Mouse (Mus musculus) spleen, embryonic (tissue): ENCODE data around the gene Tedc1.

Source experiments
- CTCF ChIA-PET: fragments of 350-600 bp; sonication (Branson Sonifier 250); formaldehyde crosslinking; loops from one replicate; lab custom pipeline; 2022; lab: Charles Lee

Tedc1 gene

DNA sequence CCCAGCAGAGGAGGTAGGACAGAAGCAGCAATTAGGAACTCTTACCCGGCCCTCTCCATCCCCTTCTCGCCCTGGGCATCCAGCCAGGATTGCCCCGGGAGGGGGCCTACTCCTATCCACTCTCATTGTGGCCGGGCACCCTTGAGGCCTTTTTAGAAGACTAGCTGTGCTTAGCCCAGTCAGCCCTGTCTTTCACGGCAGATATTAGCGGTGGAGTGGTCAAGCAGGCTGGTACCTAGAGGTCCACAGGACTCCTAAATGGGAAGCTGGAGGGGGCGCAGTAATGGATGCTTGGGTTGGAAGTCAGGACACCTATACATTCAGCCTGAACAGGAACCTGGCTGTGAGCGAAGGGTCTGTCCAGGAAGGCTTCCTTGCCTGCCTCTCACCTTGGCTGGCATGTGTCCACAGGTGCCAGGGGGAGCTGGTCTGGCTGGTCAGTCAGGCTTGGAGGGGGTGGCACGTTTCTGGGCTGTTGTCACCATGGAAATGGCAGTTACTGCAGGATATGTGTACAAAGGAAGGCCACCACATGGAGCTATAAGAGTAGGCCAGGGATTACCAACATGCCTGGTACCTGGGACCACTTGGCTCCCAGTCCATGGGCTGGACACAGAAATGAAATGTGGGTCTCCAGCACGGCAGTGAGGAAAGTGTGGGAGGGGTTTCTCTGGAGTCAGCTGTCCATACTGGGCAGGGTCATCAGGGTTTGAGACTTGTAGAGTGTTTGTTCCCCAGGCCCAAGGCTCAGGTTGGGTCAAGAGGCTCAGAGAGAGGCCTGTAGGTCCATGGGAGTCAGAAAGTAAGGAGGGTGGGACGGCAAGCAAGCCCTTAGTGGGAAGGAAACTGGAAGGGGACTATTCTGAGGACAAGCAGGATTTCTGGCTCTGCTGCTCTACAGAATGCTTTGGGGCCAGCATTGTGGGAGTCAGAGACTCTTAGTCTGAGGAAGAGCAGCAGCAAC, 17.0 kb upstream of the Tedc1 start:
- CTCF ChIA-PET, result interaction anchor here (1.5 to 2.2 kb wide), 2 partner anchors 9 to 16 kb away, joined by 4 to 7 read pairs; no protein-coding TSS in a partner anchor

DNA sequence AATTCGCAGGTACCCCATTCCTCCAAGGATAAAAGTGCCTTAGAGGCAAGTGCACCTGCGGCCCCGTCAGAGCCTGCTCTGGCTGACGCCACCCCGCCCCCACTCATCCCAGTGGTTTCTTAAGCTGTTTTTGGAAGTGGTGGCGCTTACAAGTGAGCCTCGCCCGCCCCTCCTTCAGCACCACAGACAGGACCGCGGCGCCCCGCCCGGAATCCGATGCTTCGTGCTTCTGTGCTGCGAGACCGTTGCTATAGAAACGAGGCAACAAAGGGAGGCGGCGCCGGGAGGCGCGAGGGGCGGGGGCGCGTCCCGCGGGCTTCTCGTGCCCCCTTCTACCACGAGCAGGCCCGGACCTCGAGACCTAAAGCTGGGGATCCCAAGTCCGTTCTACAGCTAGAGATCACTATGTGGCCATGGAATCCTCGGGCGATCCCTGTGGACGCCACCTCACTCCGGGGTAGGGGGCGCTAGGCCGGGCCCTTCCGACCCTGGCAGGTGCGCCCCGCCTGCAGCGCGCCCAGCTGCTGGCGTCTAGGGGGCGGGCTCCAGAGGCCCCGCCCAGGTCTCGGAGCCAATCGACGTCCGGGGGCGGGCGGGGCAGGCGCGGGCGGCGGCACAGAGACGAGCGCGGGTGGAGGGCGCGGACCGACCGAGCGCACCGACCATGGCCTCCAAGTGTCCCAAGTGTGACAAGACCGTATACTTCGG, 16.2 kb upstream of the Tedc1 start, which contains the start of gene Crip2:
Gene Crip2, plus strand, starts transcription at position 329 of the 708 bp plus-strand sequence.
- CTCF ChIA-PET, result interaction anchor here (1.5 to 2.2 kb wide), 2 partner anchors 10 to 15 kb away, joined by 4 to 7 read pairs; no protein-coding TSS in a partner anchor

DNA sequence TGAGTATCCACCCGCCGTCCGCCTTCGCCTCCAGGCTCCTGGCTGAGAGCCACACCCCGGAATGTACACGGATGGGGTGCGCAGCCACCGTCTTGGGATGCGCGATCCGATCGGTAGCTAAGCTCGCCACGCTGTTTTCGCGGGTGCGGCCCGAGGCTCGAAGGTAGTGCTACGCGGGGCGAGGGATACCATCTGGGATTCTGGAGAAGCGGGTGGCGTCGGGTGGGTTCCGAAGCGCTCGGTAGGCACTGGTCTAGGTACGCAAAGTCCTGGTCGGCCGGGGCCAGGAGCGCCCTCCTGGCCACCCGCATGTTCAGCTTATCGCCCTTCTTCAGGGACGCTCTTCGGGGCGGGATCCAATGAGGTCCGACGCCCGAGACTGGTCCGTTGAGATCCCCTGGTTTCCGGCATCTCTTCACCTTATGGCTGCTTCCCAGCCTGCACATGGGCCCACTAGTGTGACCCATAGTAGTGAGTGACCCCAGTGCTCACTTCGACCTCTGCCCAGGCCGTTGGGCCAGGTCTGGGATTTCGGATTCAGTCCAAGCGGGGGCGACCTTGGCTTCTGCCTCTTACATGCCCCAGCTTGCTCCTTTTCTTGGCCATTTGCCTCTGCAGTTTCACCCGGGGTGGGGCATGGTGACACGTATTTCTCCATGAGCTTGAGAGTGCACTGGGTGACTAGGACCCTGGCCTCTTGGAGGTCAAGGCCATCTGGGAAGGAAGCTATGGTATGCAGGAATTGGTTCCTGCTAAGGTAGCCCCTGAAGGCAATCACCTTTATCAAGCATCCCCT, 15.4 kb upstream of the Tedc1 start:
- CTCF ChIA-PET, result interaction anchor here (1.5 to 2.2 kb wide), 2 partner anchors 11 to 14 kb away, joined by 4 to 7 read pairs; no protein-coding TSS in a partner anchor

DNA sequence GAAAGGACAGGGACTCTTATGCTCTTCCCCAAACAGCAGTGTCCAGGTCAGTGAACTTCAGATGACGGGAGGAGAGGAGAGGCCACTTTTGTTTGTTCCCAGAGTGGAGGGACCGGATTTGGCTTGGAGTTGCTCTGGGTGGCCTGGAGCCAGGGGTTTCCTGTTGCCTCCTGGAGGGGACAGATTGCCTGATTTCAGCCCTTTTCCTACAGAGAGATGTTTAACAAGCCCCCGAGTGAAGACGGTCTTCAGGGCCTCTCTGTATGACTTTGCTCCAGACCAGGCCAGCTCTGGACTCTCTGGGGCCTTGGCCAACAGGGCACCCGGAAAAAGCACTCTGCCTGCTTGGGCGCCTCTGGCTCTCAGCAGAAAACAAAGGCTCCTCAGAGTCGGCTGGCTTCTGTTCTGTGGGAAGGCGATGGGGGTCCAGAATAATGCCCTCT, 14.7 kb upstream of the Tedc1 start:
- CTCF ChIA-PET, result interaction anchor here (2.2 kb wide), 1 partner anchor 14 kb away, joined by 7 read pairs; no protein-coding TSS in a partner anchor

DNA sequence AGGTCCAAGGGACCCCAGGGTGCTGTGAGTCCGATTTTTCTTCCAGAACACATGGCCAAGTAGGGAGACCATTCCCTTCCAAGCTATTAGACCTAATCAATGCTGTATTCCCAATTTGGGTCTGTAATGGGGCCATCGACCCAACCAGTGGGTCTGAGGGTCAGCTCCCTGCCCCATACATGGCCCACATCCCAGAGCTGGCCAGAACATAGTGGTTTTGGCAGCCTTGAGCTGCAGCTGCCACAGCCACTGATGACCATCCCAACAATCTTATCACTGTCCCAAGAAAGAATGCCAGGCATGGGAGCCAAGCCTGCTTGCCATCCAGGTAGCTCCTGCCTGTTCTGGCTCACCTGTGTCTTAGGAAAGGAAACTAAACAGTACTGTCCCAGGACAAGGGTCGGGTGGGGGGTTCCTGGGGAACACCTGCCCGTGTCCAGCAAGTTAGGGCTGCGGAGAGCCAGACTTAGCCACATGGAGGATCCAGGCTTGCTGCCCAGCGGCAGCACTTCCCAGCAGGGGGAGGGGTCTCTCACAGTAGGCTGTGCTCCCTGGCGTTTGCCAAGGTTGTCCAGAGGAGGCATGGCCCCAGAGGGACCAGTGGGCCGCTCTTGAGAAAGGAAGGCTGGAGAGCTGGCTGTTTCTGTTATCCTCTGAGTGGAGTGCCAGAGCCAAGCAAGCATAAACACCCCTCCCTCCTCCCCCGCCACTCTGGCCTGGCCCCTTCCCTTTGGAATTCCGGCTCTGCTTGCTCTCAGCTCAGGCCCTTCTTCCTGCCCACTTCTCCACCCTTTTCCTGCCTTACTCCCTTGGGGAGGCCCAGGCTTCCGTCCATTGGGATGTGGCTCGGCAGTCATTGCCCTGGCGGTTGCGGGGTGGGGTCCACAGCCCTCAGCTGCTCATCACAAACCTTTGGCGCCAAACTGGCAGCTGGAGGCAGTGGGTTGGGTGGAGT, 13.9 kb upstream of the Tedc1 start:
- CTCF ChIA-PET, result no interaction called here

DNA sequence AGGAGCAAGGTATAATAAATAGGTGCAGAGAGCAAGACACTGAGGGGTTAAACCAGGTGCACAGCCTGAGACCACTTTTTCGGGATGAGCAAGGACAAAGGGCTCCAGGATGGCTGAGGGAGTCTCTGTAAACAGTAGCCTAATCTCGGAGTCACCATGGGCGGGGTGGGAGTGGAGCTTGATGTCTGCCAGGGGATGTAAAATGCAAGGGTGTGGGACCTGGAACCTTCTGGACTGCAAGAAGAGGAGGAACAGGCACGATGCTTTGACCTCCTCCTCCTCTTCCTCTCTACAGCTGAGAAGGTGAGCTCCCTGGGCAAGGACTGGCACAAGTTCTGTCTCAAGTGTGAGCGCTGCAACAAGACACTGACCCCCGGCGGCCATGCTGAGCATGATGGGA, 13.1 kb upstream of the Tedc1 start:
- CTCF ChIA-PET, result no interaction called here

DNA sequence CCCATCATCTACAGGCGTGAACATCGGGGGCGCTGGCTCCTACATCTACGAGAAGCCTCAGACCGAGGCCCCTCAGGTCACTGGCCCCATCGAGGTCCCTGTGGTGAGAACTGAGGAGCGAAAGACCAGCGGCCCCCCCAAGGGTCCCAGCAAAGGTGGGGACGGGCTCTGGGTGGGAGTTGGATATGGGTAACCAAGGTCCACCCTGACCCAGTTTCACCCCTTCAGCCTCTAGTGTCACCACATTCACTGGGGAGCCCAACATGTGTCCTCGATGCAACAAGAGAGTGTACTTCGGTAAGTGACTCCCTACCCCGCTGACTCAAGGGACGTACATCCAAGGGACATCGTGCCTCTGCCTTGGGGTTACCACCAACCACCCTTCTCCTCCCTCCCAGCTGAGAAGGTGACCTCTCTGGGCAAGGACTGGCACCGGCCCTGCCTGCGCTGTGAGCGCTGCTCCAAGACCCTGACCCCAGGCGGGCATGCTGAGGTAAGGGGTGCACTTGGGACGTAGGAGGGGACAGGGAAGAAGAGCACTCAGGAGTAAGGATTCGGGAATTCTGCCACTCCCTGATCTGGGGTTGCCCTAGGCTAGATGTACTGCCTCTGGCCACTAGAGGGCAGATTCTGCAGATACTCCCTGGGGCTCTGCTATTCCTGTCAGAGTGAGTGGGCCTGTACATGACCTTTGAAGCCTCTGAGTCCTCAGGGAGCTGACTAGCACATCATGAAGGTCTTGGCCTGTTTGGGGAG, 12.0 kb upstream of the Tedc1 start:
- CTCF ChIA-PET, result interaction anchor here (1.2 kb wide), 1 partner anchor 41 kb away, joined by 3 read pairs; no protein-coding TSS in a partner anchor

DNA sequence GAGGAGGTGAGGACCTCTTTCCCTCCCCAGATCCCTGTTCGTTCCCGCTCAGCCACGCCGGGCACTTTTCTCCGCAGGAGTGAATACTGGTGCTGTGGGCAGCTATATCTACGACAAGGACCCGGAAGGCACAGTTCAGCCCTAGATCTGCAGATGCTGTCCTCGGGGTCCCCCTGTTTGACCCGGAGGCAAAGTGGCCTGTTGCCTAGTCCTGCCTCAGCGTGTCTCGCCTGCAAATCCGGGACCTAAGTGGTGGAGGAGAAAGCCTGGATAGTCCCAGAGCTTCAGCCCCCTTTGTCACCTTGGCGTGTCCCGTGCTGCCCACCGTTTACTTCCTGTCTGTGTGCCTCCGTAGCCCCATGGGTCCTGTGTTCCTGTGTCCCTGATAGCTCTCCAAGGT, 11.3 kb upstream of the Tedc1 start:
- CTCF ChIA-PET, result interaction anchor here (1.2 kb wide), 1 partner anchor 41 kb away, joined by 3 read pairs; no protein-coding TSS in a partner anchor

DNA sequence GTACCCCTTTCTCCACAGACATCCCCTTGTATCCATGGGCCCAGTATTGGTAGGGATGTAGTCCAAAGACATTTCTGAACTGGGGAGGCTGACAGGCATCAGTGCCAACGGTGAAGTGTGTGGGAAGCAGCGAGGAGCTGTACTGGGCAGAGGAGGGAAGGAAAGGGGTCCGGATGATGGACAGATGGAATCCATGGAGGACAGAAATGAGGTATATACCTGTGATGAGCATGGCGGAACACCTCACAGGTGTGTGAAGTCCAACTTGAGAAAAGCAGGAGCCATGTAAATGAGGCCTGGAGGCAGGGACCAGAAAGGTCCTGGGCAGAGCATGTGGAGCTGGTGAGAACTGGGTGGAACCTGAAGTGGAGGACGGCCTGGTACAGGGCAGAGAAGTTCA, 10.6 kb upstream of the Tedc1 start:
- CTCF ChIA-PET, result interaction anchor here (0.6 to 2.1 kb wide), 4 partner anchors 9 to 77 kb away, joined by 3 to 10 read pairs (median 3); partner anchors contain the start of gene Tedc1

DNA sequence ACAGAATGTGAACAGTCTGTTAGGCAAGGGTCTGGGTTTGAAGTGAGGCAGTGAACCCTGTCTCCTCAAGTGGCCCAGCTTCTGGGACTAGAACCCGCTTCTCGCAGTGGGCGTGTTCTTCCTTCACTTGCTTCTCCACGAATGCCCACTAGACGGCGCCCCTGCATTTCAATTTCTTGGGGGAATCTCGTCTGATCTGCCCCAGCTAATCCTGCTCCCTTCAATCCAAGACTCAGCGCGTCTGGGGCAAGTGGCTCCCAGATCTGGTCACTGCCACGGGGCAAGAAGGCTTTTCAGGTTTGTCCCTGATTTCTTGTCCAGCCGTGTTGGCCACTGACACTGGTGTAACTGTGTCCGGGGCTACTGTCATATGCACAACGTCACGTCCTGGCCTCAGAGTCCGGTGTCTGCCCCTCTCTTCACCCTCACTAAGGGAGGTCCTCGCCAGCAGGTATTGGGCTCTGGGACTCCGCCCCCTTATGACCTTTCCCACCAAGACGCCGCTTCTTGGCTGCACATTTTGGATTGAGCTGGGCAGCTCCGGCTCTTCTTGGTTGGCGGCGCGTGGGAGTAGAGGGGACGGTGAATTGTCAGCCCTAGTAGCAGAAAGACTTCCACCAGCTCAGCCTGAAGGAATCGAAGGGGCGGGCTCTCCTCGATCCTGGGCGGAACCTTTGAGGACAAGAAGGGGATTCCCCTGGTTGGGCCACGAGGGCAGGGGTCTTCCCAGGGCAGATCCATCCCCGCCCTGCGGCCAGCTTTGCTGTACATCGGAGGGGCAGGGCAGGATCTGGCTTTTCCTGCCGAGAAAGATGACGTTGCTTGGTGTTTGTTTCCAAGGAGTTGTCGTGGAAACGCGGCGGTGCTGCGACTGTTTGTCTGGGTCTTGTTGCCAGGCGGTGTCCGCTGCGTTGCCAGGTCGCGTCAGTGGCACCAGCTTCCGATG, 9.8 kb upstream of the Tedc1 start, which contains the start of gene Crip1:
Gene Crip1, plus strand, starts transcription at position 205 of the 946 bp plus-strand sequence.
- CTCF ChIA-PET, result interaction anchor here (0.6 to 2.1 kb wide), 5 partner anchors 9 to 76 kb away, joined by 3 to 10 read pairs (median 3); partner anchors contain the start of gene Tedc1

DNA sequence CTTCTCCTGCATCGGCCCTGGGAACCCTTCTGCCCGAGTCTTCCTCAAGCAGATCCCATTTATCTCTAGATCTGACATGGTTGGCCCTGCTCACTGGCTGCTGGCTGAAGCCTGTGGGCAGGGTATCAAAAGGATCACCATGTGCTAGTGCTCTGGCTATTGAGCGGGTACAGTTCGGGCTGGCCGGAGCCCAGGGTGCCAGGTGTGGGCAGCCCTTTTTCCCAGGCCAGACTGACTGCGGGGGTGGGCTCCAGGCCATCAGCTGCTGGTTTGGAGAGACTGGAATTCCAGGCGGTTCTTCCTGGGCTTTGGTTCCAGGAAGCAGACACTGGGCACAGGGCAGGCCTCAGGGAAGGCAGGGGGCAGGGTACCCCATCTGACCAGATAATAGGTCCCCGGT, 8.7 kb upstream of the Tedc1 start:
- CTCF ChIA-PET, result interaction anchor here (1.0 to 1.7 kb wide), 2 partner anchors 17 to 40 kb away, joined by 3 to 8 read pairs; no protein-coding TSS in a partner anchor

DNA sequence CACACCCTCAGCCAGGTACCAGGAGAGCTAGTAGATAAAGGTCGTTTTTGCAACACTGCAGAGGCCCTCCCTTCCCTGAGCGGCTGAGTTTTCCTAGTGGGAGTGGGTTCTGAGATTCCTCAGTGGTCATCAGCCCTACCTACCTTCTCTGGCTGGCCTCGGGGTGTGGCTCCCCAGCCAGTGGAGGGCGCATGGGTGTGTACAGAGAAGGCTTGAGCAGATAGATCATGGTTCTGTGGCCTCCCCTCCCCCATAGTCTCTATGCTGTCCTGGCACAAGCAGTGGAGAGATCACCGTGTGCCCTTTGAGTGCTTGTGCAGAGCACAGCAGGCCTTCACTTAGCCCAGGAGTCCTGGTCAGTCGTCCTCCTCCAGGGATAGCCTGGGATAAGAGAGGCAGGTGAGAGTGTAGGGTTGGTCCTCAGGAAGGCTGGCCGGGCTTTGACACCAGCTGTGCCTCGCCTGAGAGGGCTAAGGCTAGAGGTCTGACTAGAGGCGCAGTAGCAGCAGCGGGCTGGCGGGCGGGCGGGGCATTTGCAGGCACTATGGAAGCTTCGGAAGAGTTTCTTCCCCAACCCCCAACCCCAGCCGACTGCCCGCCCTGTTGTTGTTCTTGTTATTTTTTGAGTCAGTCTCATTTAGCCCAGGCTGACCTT, 7.7 kb upstream of the Tedc1 start:
- CTCF ChIA-PET, result interaction anchor here (0.5 to 1.7 kb wide), 3 partner anchors 39 to 1501 kb away, joined by 4 to 8 read pairs (median 6); no protein-coding TSS in a partner anchor

DNA sequence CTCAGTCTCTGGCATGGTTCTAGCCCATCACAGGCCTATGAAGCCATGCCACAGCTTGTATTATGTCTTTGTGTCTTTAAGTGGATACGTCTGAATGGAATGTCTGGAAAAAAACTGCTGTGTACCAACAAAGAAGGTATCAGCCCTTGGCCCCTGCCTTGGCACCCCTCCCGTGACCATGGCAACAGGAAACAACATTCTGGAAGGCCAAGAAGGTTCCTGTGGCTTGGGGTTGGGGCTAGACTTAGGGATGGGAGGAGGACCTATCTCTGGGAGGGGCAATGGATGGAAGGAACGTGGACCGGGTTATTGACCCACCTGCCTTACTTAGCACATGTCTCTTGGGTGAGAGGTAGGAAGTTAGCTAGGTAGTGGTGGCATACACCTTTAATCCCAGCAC, 6.9 kb upstream of the Tedc1 start:
- CTCF ChIA-PET, result interaction anchor here (0.5 to 1.7 kb wide), 4 partner anchors 38 to 1500 kb away, joined by 3 to 15 read pairs (median 6); no protein-coding TSS in a partner anchor

DNA sequence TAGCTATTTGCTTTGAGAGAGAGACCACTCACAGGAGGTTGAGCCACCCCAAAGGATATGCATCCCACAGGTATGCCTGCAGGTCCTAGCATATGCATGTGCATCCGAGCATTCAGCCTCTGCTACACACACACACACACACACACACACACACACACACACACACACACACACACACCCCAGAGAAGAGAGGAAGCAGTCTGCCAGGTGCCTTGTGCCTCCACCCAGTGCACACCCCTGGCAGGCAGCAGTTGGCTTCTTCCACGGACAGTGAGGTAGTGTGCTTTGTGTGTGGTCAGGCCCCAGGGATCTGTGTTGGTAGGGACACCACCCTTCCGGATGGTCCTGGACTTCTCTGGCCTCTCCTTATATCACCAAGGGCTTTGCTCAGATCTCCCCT, 6.3 kb upstream of the Tedc1 start:
- CTCF ChIA-PET, result interaction anchor here (0.7 to 1.6 kb wide), 3 partner anchors 11 to 341 kb away, joined by 3 to 15 read pairs (median 5); no protein-coding TSS in a partner anchor

DNA sequence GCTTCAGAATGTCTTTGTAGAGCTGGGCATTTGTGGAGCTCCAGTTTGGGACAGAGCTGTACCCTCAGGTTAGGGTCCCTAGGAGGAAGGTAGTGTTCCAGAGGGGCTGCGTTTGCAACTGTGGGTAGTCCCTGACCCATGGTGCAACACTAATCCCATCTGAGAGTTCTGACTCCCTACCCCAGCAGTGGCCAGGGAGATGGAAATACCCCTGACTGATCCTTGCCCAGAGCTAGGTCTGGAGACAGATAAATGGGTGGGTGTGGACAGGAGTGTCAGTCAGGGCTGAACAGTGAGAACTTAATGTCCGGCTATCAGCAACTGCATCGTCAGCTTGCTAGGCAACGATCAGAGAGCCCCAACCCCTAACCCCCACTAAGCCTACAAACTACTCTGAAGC, 5.6 kb upstream of the Tedc1 start:
- CTCF ChIA-PET, result interaction anchor here (1.6 kb wide), 1 partner anchor 10 kb away, joined by 5 read pairs; no protein-coding TSS in a partner anchor

DNA sequence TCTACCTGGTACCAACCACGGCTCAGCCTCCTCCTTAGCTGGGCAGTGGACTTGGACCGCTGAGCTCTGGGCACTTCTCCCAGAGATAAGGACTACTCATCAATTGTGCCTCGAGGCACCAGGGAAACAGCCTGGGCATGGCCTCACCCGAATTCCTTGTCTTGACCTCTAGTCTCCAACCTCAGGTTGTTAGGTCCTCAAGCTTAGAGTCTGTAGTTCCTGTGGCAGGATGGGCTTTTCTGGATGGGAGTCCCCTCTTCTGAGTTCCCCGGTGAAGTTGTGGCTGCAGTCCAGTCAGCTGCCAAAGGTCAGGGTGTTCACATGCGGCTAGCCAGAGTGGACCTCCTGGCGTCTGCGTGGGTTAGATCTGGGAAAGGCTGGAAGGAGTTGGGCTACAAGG, 5.2 kb upstream of the Tedc1 start:
- CTCF ChIA-PET, result interaction anchor here (1.6 kb wide), 1 partner anchor 10 kb away, joined by 5 read pairs; no protein-coding TSS in a partner anchor
